Mouse (Mus musculus) subcutaneous adipose tissue, adult 2 months (tissue): ENCODE data around the gene Snx27. TPM values are rescaled to one million over a fixed set of nuclear protein-coding genes. Genes with fewer than 3 reads are reported as not detected.

Experiments
- polyA plus RNA-seq: library from polyadenylated mRNA; depleted of rRNA; stranded (reverse); fragments of >200 nt; gene quantifications from 2 replicates; pipeline ENCODE4 v1.2.3, GENCODE M21; 2012; ENCODE audit warnings: low replicate concordance; rRNA removed

Snx27 gene
- 11.9 and 16.2 TPM in 2 replicates for polyA plus RNA-seq

DNA sequence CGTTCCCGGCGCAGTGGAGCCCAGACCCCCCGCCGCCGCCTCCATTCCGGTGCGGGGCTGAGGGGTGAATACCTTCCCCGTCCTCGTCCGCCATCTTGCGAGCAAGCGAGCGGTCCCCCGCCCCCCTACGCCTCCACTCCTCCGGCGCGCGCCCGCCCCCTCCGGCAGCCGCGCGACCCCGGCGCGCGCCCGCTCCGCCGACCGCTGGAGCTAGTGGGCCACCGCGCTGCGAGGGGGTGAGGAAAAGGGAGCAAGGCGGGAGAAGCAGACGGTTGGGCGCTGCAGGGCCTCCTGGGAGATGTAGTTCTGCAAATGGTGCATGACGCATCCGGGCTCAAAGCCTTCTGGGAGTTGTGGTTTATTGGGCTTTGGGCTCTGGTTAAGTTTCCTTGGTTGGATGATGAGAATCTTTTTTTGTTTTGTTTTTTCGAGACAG is at the start of gene Snx27:
TSS of gene Snx27 (minus strand) at position 261 of the 436 bp plus-strand sequence.

DNA sequence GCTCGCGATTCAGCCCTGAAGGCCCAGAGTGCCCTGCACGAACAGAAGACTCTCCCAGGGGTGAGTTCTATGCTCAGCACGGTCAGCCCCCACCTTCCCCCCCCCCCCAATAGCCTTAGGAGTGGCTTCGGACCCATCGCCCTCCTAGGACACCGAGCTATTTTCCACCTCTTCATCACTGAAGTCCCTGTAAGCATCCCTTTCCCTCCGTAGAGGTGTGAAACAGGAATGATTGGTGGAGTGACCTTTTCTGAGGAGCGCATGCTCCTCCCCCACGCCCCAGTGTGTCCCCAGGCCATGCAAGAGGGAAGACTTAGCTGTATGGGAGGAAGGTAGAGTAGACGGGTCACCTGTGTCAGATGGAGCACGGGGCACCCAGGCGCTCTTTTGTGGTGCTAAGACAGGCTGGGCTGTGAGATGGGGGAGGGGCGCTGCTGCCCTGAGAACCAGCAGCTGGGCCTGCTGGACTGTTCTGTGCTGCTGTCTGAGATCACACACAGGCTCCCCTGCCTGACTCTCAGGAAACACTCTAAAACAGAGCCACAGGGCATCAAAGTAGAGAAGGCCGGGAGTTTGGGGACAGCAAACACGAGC is 102.1 kb downstream of the Snx27 start, which contains the start of gene Riiad1:
TSS of gene Riiad1 (minus strand) at position 51 of the 594 bp plus-strand sequence.

DNA sequence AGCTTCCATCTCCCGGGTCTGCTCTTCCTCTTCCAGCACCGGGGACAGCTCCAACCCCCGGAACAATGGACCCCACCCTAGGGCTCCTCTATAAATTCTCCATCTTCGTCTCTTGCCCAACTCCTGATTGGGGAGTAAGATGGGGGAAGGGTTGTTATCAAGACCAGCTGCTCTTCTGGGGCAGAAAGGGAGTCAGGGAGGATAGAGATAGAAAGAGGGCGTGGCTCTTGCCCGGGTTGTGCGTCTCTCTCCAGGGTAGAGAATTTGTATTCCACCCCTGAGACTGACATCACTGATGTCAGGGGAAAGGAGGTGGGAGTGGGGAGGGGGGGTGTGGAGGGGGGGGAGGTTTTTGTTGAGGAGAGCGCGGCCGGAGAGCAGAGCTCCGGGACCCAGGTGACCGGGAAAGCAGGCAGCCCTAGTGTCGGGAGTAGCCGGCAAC is 104.5 kb downstream of the Snx27 start, which contains the start of gene Celf3:
TSS of gene Celf3 (plus strand) at position 315 of the 442 bp plus-strand sequence.

Other genes starting within 250 kb of the Snx27 start
- gene Them5, start 240.6 kb downstream of the Snx27 start, polyA plus RNA-seq, result 0.47 and 4.7 TPM in 2 replicates
- gene C2cd4d, start 220.3 kb downstream of the Snx27 start, polyA plus RNA-seq, result 0.90 TPM in 1 of 2 replicates, not detected in the other
- gene Rorc, start 209.9 kb downstream of the Snx27 start, polyA plus RNA-seq, result 10.7 and 14.8 TPM in 2 replicates
- 0.04 and 0.15 TPM in 2 replicates for gene Lingo4, start 184.2 kb downstream of the Snx27 start, polyA plus RNA-seq
- gene Tdrkh, start 169.4 kb downstream of the Snx27 start, polyA plus RNA-seq, result 0.60 and 1.4 TPM in 2 replicates
- 29.8 and 31.2 TPM in 2 replicates for gene Mrpl9, start 139.4 kb downstream of the Snx27 start, polyA plus RNA-seq
- gene Oaz3, start 138.8 kb downstream of the Snx27 start, polyA plus RNA-seq, result 0.10 and 0.60 TPM in 2 replicates
- gene Celf3, start 104.4 kb downstream of the Snx27 start, polyA plus RNA-seq, result 0.17 and 0.30 TPM in 2 replicates
- gene Riiad1, start 102.4 kb downstream of the Snx27 start, polyA plus RNA-seq, result not detected in 2 replicates
- not detected in 2 replicates for gene Gm10972, start 60.4 kb upstream of the Snx27 start, polyA plus RNA-seq
- gene Tuft1, start 76.2 kb upstream of the Snx27 start, polyA plus RNA-seq, result 1.6 and 9.6 TPM in 2 replicates
- gene Selenbp2, start 110.8 kb upstream of the Snx27 start, polyA plus RNA-seq, result 3.0 and 3.2 TPM in 2 replicates
- 0.20 and 5.0 TPM in 2 replicates for gene Cgn, start 203.8 kb upstream of the Snx27 start, polyA plus RNA-seq